Mouse (Mus musculus) forebrain, embryonic 16.5 days (tissue): ENCODE data around the gene Bloc1s3. TPM values are rescaled to one million over a fixed set of nuclear protein-coding genes. Genes with fewer than 3 reads are reported as not detected.

ENCODE experiments used
- ATAC-seq: fragments of 200-750 bp; cut with Nextera tagmentation; 2 replicates; pipeline ENCODE4 v1.8.0; 2017; ENCODE audit warnings: mild to moderate bottlenecking, moderate library complexity
- H3K27ac ChIP-seq: fragments of 300-500 bp; sonication (generic); 2 replicates; pipeline ENCODE4 v1.5.1; 2014; ENCODE audit warnings: low read length, control low read depth
- H3K27me3 ChIP-seq: fragments of 300-500 bp; sonication (generic); replicated peaks from 2 replicates; pipeline ENCODE4 v1.6.1; 2014; ENCODE audit warnings: low read length; ENCODE audit not compliant: control insufficient read depth, insufficient read depth
- H3K36me3 ChIP-seq: fragments of 300-500 bp; sonication (generic); 2 replicates; pipeline ENCODE4 v1.6.1; 2014; ENCODE audit not compliant: control insufficient read depth, insufficient read depth
- H3K4me1 ChIP-seq: fragments of 300-500 bp; sonication (generic); replicated peaks from 2 replicates; pipeline ENCODE4 v1.6.1; 2014; ENCODE audit warnings: low read length; ENCODE audit not compliant: control insufficient read depth, insufficient read depth
- H3K4me2 ChIP-seq: fragments of 300-500 bp; sonication (generic); 2 replicates; pipeline ENCODE4 v1.6.1; 2014; ENCODE audit warnings: mild to moderate bottlenecking, low read length, control low read depth
- H3K4me3 ChIP-seq: fragments of 300-500 bp; sonication (generic); replicated peaks from 2 replicates; pipeline ENCODE4 v1.5.1; 2014; ENCODE audit warnings: mild to moderate bottlenecking, low read length, control low read depth
- H3K9ac ChIP-seq: fragments of 300-500 bp; sonication (generic); replicated peaks from 2 replicates; pipeline ENCODE4 v1.6.1; 2014; ENCODE audit warnings: low read depth, low read length, control low read depth
- H3K9me3 ChIP-seq: fragments of 300-500 bp; sonication (generic); 2 replicates; pipeline ENCODE4 v1.6.1; 2016; ENCODE audit warnings: low read length; ENCODE audit not compliant: control insufficient read depth
- WGBS: fragments of 180-500 bp; shearing (Covaris S2); extraction: QIAGEN DNeasy Blood & Tissue Kit; methylation state at CpG from one replicate; pipeline ENCODE4 v1.1.7; 2014; 5-methylcytosine and 5-hydroxymethylcytosine counted together
- polyA plus RNA-seq: library from polyadenylated mRNA; unstranded; fragments of >200 nt; fragmentation: Nextera tagmentation; extraction: Ambion mirVana; gene quantifications from 2 replicates; pipeline ENCODE4 v1.2.1, GENCODE M21; 2015

Gene Bloc1s3
- polyA plus RNA-seq, 1 experiment from 2014 or later: 4.9 TPM

DNA sequence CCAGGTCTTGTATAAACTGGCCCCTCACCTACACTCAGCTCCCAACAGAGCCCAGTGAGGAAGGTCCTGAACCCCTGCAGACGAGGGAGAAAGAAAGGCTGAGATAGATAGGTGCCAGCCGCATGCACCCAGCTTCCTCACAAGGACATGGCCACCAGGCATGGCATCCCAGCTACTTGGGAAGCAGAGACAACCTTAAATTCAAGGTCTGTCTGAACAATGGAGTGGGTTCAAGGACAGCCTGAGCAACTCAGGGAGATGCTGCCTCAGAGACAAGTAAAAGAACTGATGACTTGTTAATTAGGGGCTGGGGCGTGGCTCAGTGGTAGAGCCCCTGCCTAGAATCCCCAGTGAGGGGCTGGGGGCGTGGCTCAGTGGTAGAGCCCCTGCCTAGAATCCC, 53.0 kb downstream of the Bloc1s3 start:
- no peak for ATAC-seq
- peaks cover 27% of the 10 kb centered on the region for H3K4me1 ChIP-seq
- H3K9ac ChIP-seq: no peak overlapping the region
- no peaks in the 10 kb centered on the region for H3K27me3 ChIP-seq
- H3K4me2 ChIP-seq: no peak overlapping the region
- H3K9me3 ChIP-seq: no peaks in the 10 kb centered on the region
- 92% methylated on average over 4 of the region's 4 CpGs for WGBS
- no peak overlapping the region for H3K4me3 ChIP-seq
- H3K27ac ChIP-seq: no peak overlapping the region
- peaks cover 9% of the 10 kb centered on the region; the same call in 1 of the 2 replicates for H3K36me3 ChIP-seq

Other genes starting within 250 kb of the Bloc1s3 start
- 38.0 and 40.3 TPM in 2 replicates for gene Vasp, start 236.6 kb downstream of the Bloc1s3 start, polyA plus RNA-seq
- gene Ppm1n, start 228.3 kb downstream of the Bloc1s3 start, polyA plus RNA-seq: 0.39 and 0.61 TPM in 2 replicates
- gene Rtn2, start 225.7 kb downstream of the Bloc1s3 start, polyA plus RNA-seq: 127 and 128 TPM in 2 replicates
- 0.05 and 0.10 TPM in 2 replicates for gene Fosb, start 198.3 kb downstream of the Bloc1s3 start, polyA plus RNA-seq
- gene Ercc1, start 163.6 kb downstream of the Bloc1s3 start, polyA plus RNA-seq: 79.3 and 85.9 TPM in 2 replicates
- 23.1 and 26.4 TPM in 2 replicates for gene Cd3eap, start 148.9 kb downstream of the Bloc1s3 start, polyA plus RNA-seq
- 3.0 and 3.6 TPM in 2 replicates for gene Ppp1r13l, start 148.6 kb downstream of the Bloc1s3 start, polyA plus RNA-seq
- 25.3 and 28.5 TPM in 2 replicates for gene Ercc2, start 126.4 kb downstream of the Bloc1s3 start, polyA plus RNA-seq
- gene Klc3, start 104.3 kb downstream of the Bloc1s3 start, polyA plus RNA-seq: 2.2 and 2.5 TPM in 2 replicates
- 0.22 and 0.66 TPM in 2 replicates for gene Ckm, start 103.6 kb downstream of the Bloc1s3 start, polyA plus RNA-seq
- 13.8 and 17.5 TPM in 2 replicates for gene Mark4, start 49.5 kb downstream of the Bloc1s3 start, polyA plus RNA-seq
- gene Exoc3l2, start 45.0 kb downstream of the Bloc1s3 start, polyA plus RNA-seq: 0.11 and 0.19 TPM in 2 replicates
- 29.4 and 31.2 TPM in 2 replicates for gene Trappc6a, start within 50 bp of the Bloc1s3 start, polyA plus RNA-seq
- 0.81 and 0.90 TPM in 2 replicates for gene Nkpd1, start 9.5 kb upstream of the Bloc1s3 start, polyA plus RNA-seq
- gene Ppp1r37, start 54.7 kb upstream of the Bloc1s3 start, polyA plus RNA-seq: 31.9 and 38.8 TPM in 2 replicates
- 0.26 TPM in 1 of 2 replicates, not detected in the other for gene Zfp296, start 68.9 kb upstream of the Bloc1s3 start, polyA plus RNA-seq
- 120 and 124 TPM in 2 replicates for gene Gemin7, start 69.2 kb upstream of the Bloc1s3 start, polyA plus RNA-seq
- 57.2 and 57.6 TPM in 2 replicates for gene Clasrp, start 96.1 kb upstream of the Bloc1s3 start, polyA plus RNA-seq
- 3.9 and 4.5 TPM in 2 replicates for gene Relb, start 121.1 kb upstream of the Bloc1s3 start, polyA plus RNA-seq
- gene Clptm1, start 156.7 kb upstream of the Bloc1s3 start, polyA plus RNA-seq: 91.2 and 92.5 TPM in 2 replicates
- gene Apoc2, start 169.6 kb upstream of the Bloc1s3 start, polyA plus RNA-seq: not detected in 2 replicates
- not detected in 2 replicates for gene Gm44805, start 173.1 kb upstream of the Bloc1s3 start, polyA plus RNA-seq
- gene Apoc4, start 173.1 kb upstream of the Bloc1s3 start, polyA plus RNA-seq: not detected in 2 replicates
- 0.58 and 1.8 TPM in 2 replicates for gene Apoc1, start 184.3 kb upstream of the Bloc1s3 start, polyA plus RNA-seq
- gene Apoe, start 190.8 kb upstream of the Bloc1s3 start, polyA plus RNA-seq: 269 and 326 TPM in 2 replicates
- 109 TPM in 2 replicates for gene Tomm40, start 207.1 kb upstream of the Bloc1s3 start, polyA plus RNA-seq
- 42.3 and 48.4 TPM in 2 replicates for gene Nectin2, start 242.1 kb upstream of the Bloc1s3 start, polyA plus RNA-seq